Mouse (Mus musculus): Measurements from ENCODE around the gene 2610507B11Rik.
"Not testable (repeated sequence)": the region's sequence is repeated elsewhere in the genome, so short reads cannot be mapped to it uniquely, and the experiment has no call there.

Gene 2610507B11Rik

GRCm38 (mm10) chr11:78261380-78262352, at the start of gene 2610507B11Rik:
2610507B11Rik (plus strand) TSS chr11:78261752.
- DNase-seq (ENCODE audit: low spot score), result peak; percentile 94

- no peak for DNase-seq (ENCODE audit: low spot score)
These were observed 48.3 kb upstream of the 2610507B11Rik start for GRCm38 (mm10) chr11:78213086-78213817.

- no peak for DNase-seq (ENCODE audit: low spot score)
These were observed 45.7 kb upstream of the 2610507B11Rik start for GRCm38 (mm10) chr11:78215709-78216317.

GRCm38 (mm10) chr11:78223586-78223985, 38.0 kb upstream of the 2610507B11Rik start:
- no peak for DNase-seq (ENCODE audit: low spot score)

- DNase-seq (ENCODE audit: low spot score), result no peak
These were observed 30.0 kb upstream of the 2610507B11Rik start for GRCm38 (mm10) chr11:78231518-78231917.

GRCm38 (mm10) chr11:78240193-78240857, 21.2 kb upstream of the 2610507B11Rik start:
- peak; percentile 49 for DNase-seq (ENCODE audit: low spot score)

GRCm38 (mm10) chr11:78245261-78245626, 16.3 kb upstream of the 2610507B11Rik start:
- DNase-seq (ENCODE audit: low spot score), result no peak

- DNase-seq (ENCODE audit: low spot score), result peak; percentile 89
These were observed 15.8 kb upstream of the 2610507B11Rik start, which contains the start of the genes Sdf2 and Supt6 for GRCm38 (mm10) chr11:78245627-78246317. Sdf2 (plus strand) TSS chr11:78245746. Supt6 (minus strand) TSS chr11:78245987.

- no peak for DNase-seq (ENCODE audit: low spot score)
These were observed 15.1 kb upstream of the 2610507B11Rik start for GRCm38 (mm10) chr11:78246318-78247011.

GRCm38 (mm10) chr11:78247012-78247348, 14.6 kb upstream of the 2610507B11Rik start:
- no peak for DNase-seq (ENCODE audit: low spot score)

GRCm38 (mm10) chr11:78247727-78248140, 13.8 kb upstream of the 2610507B11Rik start:
- DNase-seq (ENCODE audit: low spot score), result no peak

GRCm38 (mm10) chr11:78256618-78257017, 4.9 kb upstream of the 2610507B11Rik start:
- peak; percentile 15 for DNase-seq (ENCODE audit: low spot score)

GRCm38 (mm10) chr11:78260489-78261258, 878 bp upstream of the 2610507B11Rik start:
- peak; percentile 13 for DNase-seq (ENCODE audit: low spot score)

GRCm38 (mm10) chr11:78262550-78262949, 998 bp downstream of the 2610507B11Rik start:
- peak; percentile 83 for DNase-seq (ENCODE audit: low spot score)

- DNase-seq (ENCODE audit: low spot score), result no peak
These were observed 4.0 kb downstream of the 2610507B11Rik start for GRCm38 (mm10) chr11:78265571-78265970.

- no peak for DNase-seq (ENCODE audit: low spot score)
These were observed 10.4 kb downstream of the 2610507B11Rik start for GRCm38 (mm10) chr11:78271986-78272385.

GRCm38 (mm10) chr11:78275596-78275995, 14.0 kb downstream of the 2610507B11Rik start:
- no peak for DNase-seq (ENCODE audit: low spot score)

- DNase-seq (ENCODE audit: low spot score), result not testable (repeated sequence)
These were observed 14.6 kb downstream of the 2610507B11Rik start for GRCm38 (mm10) chr11:78276169-78276568.

- DNase-seq (ENCODE audit: low spot score), result no peak
These were observed 17.3 kb downstream of the 2610507B11Rik start for GRCm38 (mm10) chr11:78278853-78279252.

GRCm38 (mm10) chr11:78279586-78279985, 18.0 kb downstream of the 2610507B11Rik start:
- DNase-seq (ENCODE audit: low spot score), result no peak
